Mouse (Mus musculus) MEL (cell line): Measurements from ENCODE around the gene Tnfrsf1b. TPM values are rescaled to one million over a fixed set of nuclear protein-coding genes. Genes with fewer than 3 reads are reported as not detected.
A peak's percentile ranks its signal among the peaks of the same experiment; 100 is the strongest.

Experiments
- DNase-seq: peaks from one replicate; pipeline ENCODE4 v3.0.0; 2011; ENCODE audit warnings: low read depth, low spot score
- H3K27ac ChIP-seq: 2 replicates; pipeline ENCODE4 v1.5.1; 2012; ENCODE audit warnings: low read depth, mild to moderate bottlenecking, control low read depth, low read length, moderate library complexity; ENCODE audit not compliant: control insufficient read depth
- H3K27me3 ChIP-seq, 2 experiments: fragments of 150-350 bp in 1 of 2; sonication (generic) in 1 of 2; 2 replicates each; pipeline ENCODE4 v1.6.1; 2012; ENCODE audit warnings: low read length in 2 of 2, mild to moderate bottlenecking in 2 of 2, improper control_type of control experiment in 1 of 2, moderate library complexity in 1 of 2; ENCODE audit not compliant: insufficient read depth in 2 of 2, control insufficient read depth in 1 of 2
- H3K36me3 ChIP-seq, 2 experiments: 2 replicates each; pipeline ENCODE4 v1.6.1; 2012 to 2014; ENCODE audit warnings: low read length in 2 of 2, improper control_type of control experiment in 1 of 2, inconsistent platforms in 1 of 2, mild to moderate bottlenecking in 1 of 2; ENCODE audit not compliant: insufficient read depth in 2 of 2, control insufficient read depth in 1 of 2
- H3K4me1 ChIP-seq, 2 experiments: fragments of 150-350 bp in 1 of 2; sonication (generic) in 1 of 2; 2 replicates each; pipeline ENCODE4 v1.6.1; 2012; ENCODE audit warnings: low read length in 2 of 2, improper control_type of control experiment in 1 of 2, mild to moderate bottlenecking in 1 of 2; ENCODE audit not compliant: insufficient read depth in 2 of 2, control insufficient read depth in 1 of 2
- H3K4me3 ChIP-seq, 2 experiments: fragments of 150-350 bp in 1 of 2; sonication (generic) in 1 of 2; 2 replicates each; pipeline ENCODE4 v1.5.1; 2012; ENCODE audit warnings: low read depth in 2 of 2, low read length in 2 of 2, mild to moderate bottlenecking in 2 of 2, moderate library complexity in 2 of 2, control low read depth in 1 of 2, improper control_type of control experiment in 1 of 2; ENCODE audit not compliant: control insufficient read depth in 1 of 2, insufficient read depth in 1 of 2
- H3K79me2 ChIP-seq: 2 replicates; pipeline ENCODE4 v1.6.1; 2012; ENCODE audit warnings: mild to moderate bottlenecking, low read length, moderate library complexity; ENCODE audit not compliant: control insufficient read depth, poor library complexity, insufficient read depth
- H3K9ac ChIP-seq: 2 replicates; pipeline ENCODE4 v1.6.1; 2012; ENCODE audit warnings: low read depth, mild to moderate bottlenecking, control low read depth, low read length, moderate library complexity; ENCODE audit not compliant: control insufficient read depth, poor library complexity, severe bottlenecking
- H3K9me3 ChIP-seq: fragments of 150-350 bp; sonication (generic); replicated peaks from 2 replicates; pipeline ENCODE4 v1.6.1; 2012; ENCODE audit warnings: mild to moderate bottlenecking, low read length, improper control_type of control experiment, moderate library complexity; ENCODE audit not compliant: insufficient read depth
- BHLHE40 ChIP-seq: IDR thresholded peaks from 2 replicates; pipeline ENCODE4 v1.6.1; 2012; ENCODE audit warnings: low read depth, mild to moderate bottlenecking, inconsistent platforms, low read length, improper control_type of control experiment, borderline replicate concordance
- CHD1 ChIP-seq: IDR thresholded peaks from 2 replicates; pipeline ENCODE4 v1.6.1; 2012; ENCODE audit warnings: low read depth, mild to moderate bottlenecking, inconsistent platforms, low read length, improper control_type of control experiment
- CTCF ChIP-seq, 3 experiments: IDR thresholded peaks in 2 of 3; conservative IDR thresholded peaks in 1 of 3; 2 replicates each; pipeline ENCODE4 v1.5.1; 2011 to 2012; ENCODE audit warnings: low read length in 3 of 3, low read depth in 2 of 3, mild to moderate bottlenecking in 2 of 3, improper control_type of control experiment in 1 of 3, inconsistent platforms in 1 of 3, mixed read lengths in 1 of 3, moderate library complexity in 1 of 3; ENCODE audit not compliant: control insufficient read depth in 1 of 3, insufficient read depth in 1 of 3, poor library complexity in 1 of 3, severe bottlenecking in 1 of 3
- ELF1 ChIP-seq: IDR thresholded peaks from 2 replicates; pipeline ENCODE4 v1.6.1; 2014; ENCODE audit warnings: low read depth, mild to moderate bottlenecking, inconsistent platforms, low read length, improper control_type of control experiment, moderate library complexity
- EP300 ChIP-seq, 2 experiments: IDR thresholded peaks; 2 replicates each; pipeline ENCODE4 v1.6.1; 2011; ENCODE audit warnings: improper control_type of control experiment in 2 of 2, low read length in 2 of 2, low read depth in 1 of 2, mild to moderate bottlenecking in 1 of 2
- ETS1 ChIP-seq: IDR thresholded peaks from 2 replicates; pipeline ENCODE4 v1.6.1; 2012; ENCODE audit warnings: low read depth, mild to moderate bottlenecking, inconsistent platforms, low read length, improper control_type of control experiment, moderate library complexity
- GABPA ChIP-seq: IDR thresholded peaks from 2 replicates; pipeline ENCODE4 v1.6.1; 2012; ENCODE audit warnings: low read depth, mild to moderate bottlenecking, inconsistent platforms, low read length, improper control_type of control experiment, moderate library complexity
- HCFC1 ChIP-seq: IDR thresholded peaks from 2 replicates; pipeline ENCODE4 v1.6.1; 2012; ENCODE audit warnings: low read depth, mild to moderate bottlenecking, inconsistent platforms, low read length, improper control_type of control experiment, moderate library complexity
- JUND ChIP-seq: IDR thresholded peaks from 2 replicates; pipeline ENCODE4 v1.6.1; 2011; ENCODE audit warnings: low read depth, mild to moderate bottlenecking, improper control_type of control experiment, low read length
- MAX ChIP-seq: IDR thresholded peaks from 2 replicates; pipeline ENCODE4 v1.6.1; 2011; ENCODE audit warnings: low read length, improper control_type of control experiment
- MEF2A ChIP-seq: IDR thresholded peaks from 2 replicates; pipeline ENCODE4 v1.6.1; 2014; ENCODE audit warnings: low read depth, mild to moderate bottlenecking, inconsistent platforms, low read length, improper control_type of control experiment; ENCODE audit not compliant: poor library complexity, insufficient replicate concordance, severe bottlenecking; ENCODE audit errors: extremely low read depth
- NELFE ChIP-seq: IDR thresholded peaks from 2 replicates; pipeline ENCODE4 v1.6.1; 2011; ENCODE audit warnings: low read depth, low read length, improper control_type of control experiment
- NRF1 ChIP-seq: IDR thresholded peaks from 2 replicates; pipeline ENCODE4 v1.6.1; 2014; ENCODE audit warnings: low read depth, mild to moderate bottlenecking, inconsistent platforms, low read length, improper control_type of control experiment, moderate library complexity; ENCODE audit not compliant: poor library complexity, insufficient read depth, severe bottlenecking
- POLR2A ChIP-seq, 2 experiments: IDR thresholded peaks; 2 replicates each; pipeline ENCODE4 v1.6.1; 2011 to 2012; ENCODE audit warnings: low read length in 2 of 2, mild to moderate bottlenecking in 2 of 2, control low read depth in 1 of 2, improper control_type of control experiment in 1 of 2, low read depth in 1 of 2, moderate library complexity in 1 of 2; ENCODE audit not compliant: control insufficient read depth in 1 of 2, insufficient read depth in 1 of 2, poor library complexity in 1 of 2
- POLR2AphosphoS2 ChIP-seq: IDR thresholded peaks from 2 replicates; pipeline ENCODE4 v1.6.1; 2011; ENCODE audit warnings: low read length, improper control_type of control experiment
- RAD21 ChIP-seq: IDR thresholded peaks from 2 replicates; pipeline ENCODE4 v1.6.1; 2011; ENCODE audit warnings: mild to moderate bottlenecking, low read depth, low read length, improper control_type of control experiment
- RCOR1 ChIP-seq: IDR thresholded peaks from 2 replicates; pipeline ENCODE4 v1.6.1; 2012; ENCODE audit warnings: low read depth, mild to moderate bottlenecking, inconsistent platforms, low read length, improper control_type of control experiment
- SMC3 ChIP-seq: IDR thresholded peaks from 2 replicates; pipeline ENCODE4 v1.6.1; 2011; ENCODE audit warnings: low read depth, low read length, improper control_type of control experiment
- UBTF ChIP-seq: IDR thresholded peaks from 2 replicates; pipeline ENCODE4 v1.6.1; 2012; ENCODE audit warnings: low read depth, mild to moderate bottlenecking, inconsistent platforms, low read length, improper control_type of control experiment, moderate library complexity, borderline replicate concordance; ENCODE audit not compliant: insufficient read depth
- USF1 ChIP-seq: IDR thresholded peaks from 2 replicates; pipeline ENCODE4 v1.6.1; 2014; ENCODE audit warnings: low read depth, mild to moderate bottlenecking, inconsistent platforms, low read length, improper control_type of control experiment, moderate library complexity
- ZKSCAN1 ChIP-seq: IDR thresholded peaks from 2 replicates; pipeline ENCODE4 v1.6.1; 2012; ENCODE audit warnings: low read depth, mild to moderate bottlenecking, inconsistent platforms, low read length, improper control_type of control experiment, moderate library complexity
- ZNF384 ChIP-seq: IDR thresholded peaks from 2 replicates; pipeline ENCODE4 v1.6.1; 2012; ENCODE audit warnings: low read depth, mild to moderate bottlenecking, inconsistent platforms, low read length, improper control_type of control experiment
- polyA plus RNA-seq, 2 experiments: library from polyadenylated mRNA; stranded (reverse) in 1 of 2; unstranded in 1 of 2; fragments of >175 nt in 1 of 2; fragments of >200 nt in 1 of 2; gene quantifications; 2 replicates each; pipeline versions ENCODE4 v1.2.1 to v1.2.4; 2012; ENCODE audit warnings: low replicate concordance in 2 of 2, low read depth in 1 of 2; ENCODE audit not compliant: insufficient read length in 2 of 2, insufficient read depth in 1 of 2, missing spikeins in 1 of 2
- total RNA-seq: library from RNA; depleted of rRNA; stranded (reverse); fragments of 300-350 nt; gene quantifications from 2 replicates; pipeline ENCODE4 v1.2.3, GENCODE M21; 2012

The Tnfrsf1b gene
- total and polyA plus RNA-seq, 3 experiments, result 0.58 to 1.2 TPM; not detected in 1

DNA sequence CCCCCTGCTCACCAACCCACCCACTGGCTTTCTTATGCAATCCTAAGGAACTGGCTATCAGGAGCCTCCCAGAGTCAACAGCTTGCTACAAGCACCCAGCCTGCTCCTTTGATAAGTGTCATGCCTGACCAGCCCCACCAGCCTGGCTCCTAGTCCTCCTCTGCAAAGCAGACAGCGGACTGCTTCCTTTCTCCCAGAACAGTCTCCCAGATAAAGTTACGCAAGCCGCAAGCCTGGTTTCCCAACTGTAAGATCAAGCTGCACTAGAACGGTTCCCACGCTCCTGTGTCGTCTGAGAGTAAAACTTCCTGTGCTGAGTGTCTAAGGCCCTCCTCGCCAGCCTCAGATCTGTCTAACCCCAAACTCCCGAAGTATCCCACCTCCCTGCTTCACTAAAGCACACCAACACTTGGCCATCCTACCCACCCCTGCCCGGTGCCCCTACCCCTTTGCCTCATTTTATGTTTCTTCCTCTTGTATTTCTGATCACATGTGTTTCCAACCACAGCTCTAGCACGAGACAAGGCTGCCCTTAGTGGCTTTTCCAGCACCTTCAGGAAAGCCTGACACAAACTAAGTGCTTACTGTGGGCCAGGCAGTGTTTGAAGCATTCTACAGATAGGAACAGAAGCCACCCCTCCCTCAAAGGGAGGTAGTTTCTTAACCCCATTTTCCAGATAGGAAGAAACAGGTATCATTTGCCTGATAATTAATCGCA, 46.5 kb downstream of the Tnfrsf1b start (continued):
- 0 out of 2 replicates have a peak, but pooled peaks have one; percentile 31 for TF ChIP-seq HCFC1
- TF ChIP-seq POLR2AphosphoS2, result no peak
- TF ChIP-seq CTCF (IDR thresholded peaks at IDR 0.05 in 2 of 3, conservative IDR thresholded peaks at IDR 0.05 in 1 of 3; ENCODE audit: control insufficient read depth in 1 of 3, insufficient read depth in 1 of 3, low read depth in 2 of 3, low read length in 3 of 3, poor library complexity in 1 of 3, severe bottlenecking in 1 of 3), result no peak

DNA sequence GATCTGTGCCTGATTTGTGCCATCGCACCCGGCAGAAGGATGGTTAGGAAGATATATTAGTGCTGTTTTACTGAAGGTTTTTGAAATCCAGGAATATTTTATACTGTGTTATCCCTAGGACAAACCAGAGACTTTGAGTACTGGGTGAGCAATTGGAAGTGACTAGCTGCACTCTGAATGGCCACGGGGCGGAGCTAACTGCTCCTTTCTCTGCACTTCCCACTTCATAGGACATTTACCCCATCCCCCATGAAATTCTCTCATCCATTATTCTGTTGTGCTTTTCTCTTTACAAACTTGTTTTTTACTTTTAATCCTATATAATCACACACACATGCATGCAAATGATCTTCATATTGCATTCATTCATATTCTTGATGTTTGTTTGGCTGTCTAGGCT, 50.1 kb downstream of the Tnfrsf1b start:
- peaks cover 0 to 32% of the 10 kb centered on the region in 2 experiments; a peak in 2 of 4 replicates for H3K36me3 ChIP-seq
- no peaks in the 10 kb centered on the region for H3K9me3 ChIP-seq
- H3K79me2 ChIP-seq, result peaks cover 22% of the 10 kb centered on the region
- H3K4me1 ChIP-seq, result peaks cover 19 to 33% of the 10 kb centered on the region in 2 experiments
- TF ChIP-seq NRF1 (no peak), RAD21 (peak; percentile 23), CTCF (IDR thresholded peaks at IDR 0.05 in 2 of 3, conservative IDR thresholded peaks at IDR 0.05 in 1 of 3; ENCODE audit: control insufficient read depth in 1 of 3, insufficient read depth in 1 of 3, low read depth in 2 of 3, low read length in 3 of 3, poor library complexity in 1 of 3, severe bottlenecking in 1 of 3) (peak in 2 of 3 experiments; percentile 42 to 46; a peak in 4 of 6 replicates), MEF2A (no peak), UBTF (no peak), JUND (no peak), NELFE (no peak), SMC3 (peak; percentile 34), ZKSCAN1 (no peak), EP300 (IDR thresholded peaks at IDR 0.05; ENCODE audit: low read depth in 1 of 2, low read length in 2 of 2) (no peak), MAX (no peak), ELF1 (no peak), POLR2A (IDR thresholded peaks at IDR 0.05; ENCODE audit: control insufficient read depth in 1 of 2, insufficient read depth in 1 of 2, low read depth in 1 of 2, low read length in 2 of 2, poor library complexity in 1 of 2) (no peak), POLR2AphosphoS2 (no peak)
- H3K27me3 ChIP-seq, result no peaks in the 10 kb centered on the region
- peak; percentile 70 for DNase-seq
- no peak overlapping the region for H3K4me3 ChIP-seq
- no peak overlapping the region for H3K9ac ChIP-seq
- no peak overlapping the region for H3K27ac ChIP-seq

DNA sequence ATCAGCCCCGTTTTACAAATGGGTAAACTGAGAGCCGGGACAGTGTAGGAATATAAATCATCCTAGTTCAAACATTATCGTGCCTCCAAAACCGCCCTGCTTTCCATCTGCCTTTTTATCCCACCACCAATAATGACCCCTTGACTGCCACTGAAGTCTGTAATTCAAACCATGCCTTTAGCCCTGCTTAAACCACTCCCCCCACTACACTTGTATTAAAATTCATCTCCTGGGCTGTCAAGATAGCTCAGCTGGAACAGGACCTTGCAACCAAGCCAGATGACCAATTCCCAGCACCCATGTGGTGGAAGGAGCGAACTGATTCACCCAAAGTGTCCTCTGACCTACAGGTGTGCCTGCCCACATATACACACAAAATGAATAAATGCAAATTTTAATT, 51.5 kb downstream of the Tnfrsf1b start:
- H3K4me1 ChIP-seq, result peaks cover 10 to 21% of the 10 kb centered on the region in 2 experiments
- no peaks in the 10 kb centered on the region for H3K27me3 ChIP-seq

More for the DNA sequence above, 51.5 kb downstream of the Tnfrsf1b start:
- peaks cover 2 to 24% of the 10 kb centered on the region in 2 experiments; a peak in 3 of 4 replicates for H3K36me3 ChIP-seq
- TF ChIP-seq NRF1, result no peak
- TF ChIP-seq ZKSCAN1, result no peak
- TF ChIP-seq ZNF384, result no peak
- TF ChIP-seq RCOR1, result no peak
- TF ChIP-seq USF1, result no peak
- no peak for TF ChIP-seq BHLHE40
- TF ChIP-seq ETS1, result no peak
- TF ChIP-seq GABPA, result no peak
- no peak for TF ChIP-seq CHD1
- no peak for TF ChIP-seq RAD21
- no peak for TF ChIP-seq JUND
- TF ChIP-seq, all 39 proteins: peak for 0
- no peak overlapping the region for H3K4me3 ChIP-seq
- peaks cover 22% of the 10 kb centered on the region for H3K79me2 ChIP-seq
- no peaks in the 10 kb centered on the region for H3K9me3 ChIP-seq
- H3K27ac ChIP-seq, result no peak overlapping the region
- no peak overlapping the region for H3K9ac ChIP-seq
- DNase-seq, result no peak
